Mouse (Mus musculus) hindbrain, embryonic 16.5 days (tissue): ENCODE measurements at regions not wholly inside any gene's neighbourhood (a gene's known extent, or its start where the extent isn't known, plus 50 kb on each side); places are given as distances from the start of the nearest gene placed in this dataset.

Experiments
- ATAC-seq: fragments of 200-750 bp; cut with Nextera tagmentation; 2 replicates; pipeline ENCODE4 v1.8.0; 2017; ENCODE audit warnings: moderate TSS enrichment, moderate library complexity
- H3K27ac ChIP-seq: fragments of 300-500 bp; sonication (generic); 2 replicates; pipeline ENCODE4 v1.5.1; 2014; ENCODE audit warnings: low read depth, mild to moderate bottlenecking, control low read depth, low read length, moderate library complexity
- H3K27me3 ChIP-seq: fragments of 300-500 bp; sonication (generic); replicated peaks from 2 replicates; pipeline ENCODE4 v1.6.1; 2014; ENCODE audit warnings: low read length; ENCODE audit not compliant: control insufficient read depth, insufficient read depth
- H3K36me3 ChIP-seq: fragments of 300-500 bp; sonication (generic); 2 replicates; pipeline ENCODE4 v1.6.1; 2014; ENCODE audit warnings: mild to moderate bottlenecking, low read length, moderate library complexity, mixed read lengths; ENCODE audit not compliant: control insufficient read depth, insufficient read depth
- H3K4me1 ChIP-seq: fragments of 300-500 bp; sonication (generic); 2 replicates; pipeline ENCODE4 v1.6.1; 2014; ENCODE audit warnings: low read depth, low read length; ENCODE audit not compliant: control insufficient read depth, insufficient read depth
- H3K4me2 ChIP-seq: fragments of 300-500 bp; sonication (generic); 2 replicates; pipeline ENCODE4 v1.6.1; 2014; ENCODE audit warnings: mild to moderate bottlenecking, low read length, control low read depth, moderate library complexity
- H3K4me3 ChIP-seq: fragments of 300-500 bp; sonication (generic); 2 replicates; pipeline ENCODE4 v1.5.1; 2014; ENCODE audit warnings: mild to moderate bottlenecking, low read length, control low read depth, moderate library complexity
- H3K9ac ChIP-seq: fragments of 300-500 bp; sonication (generic); 2 replicates; pipeline ENCODE4 v1.6.1; 2014; ENCODE audit warnings: low read depth, mild to moderate bottlenecking, control low read depth, low read length, moderate library complexity
- H3K9me3 ChIP-seq: fragments of 300-500 bp; sonication (generic); 2 replicates; pipeline ENCODE4 v1.6.1; 2014; ENCODE audit warnings: mild to moderate bottlenecking, low read length, moderate library complexity; ENCODE audit not compliant: control insufficient read depth
- WGBS: fragments of 180-500 bp; shearing (Covaris S2); extraction: QIAGEN DNeasy Blood & Tissue Kit; methylation state at CpG from one replicate; pipeline ENCODE4 v1.1.7; 2014; 5-methylcytosine and 5-hydroxymethylcytosine counted together

- Histone ChIP-seq H3K9ac (no peak overlapping the region), H3K4me3 (no peak overlapping the region), H3K36me3 (no peaks in the 10 kb centered on the region), H3K4me2 (no peak overlapping the region), H3K27ac (no peak overlapping the region), H3K9me3 (no peaks in the 10 kb centered on the region), H3K4me1 (peaks cover 7% of the 10 kb centered on the region), H3K27me3 (no peaks in the 10 kb centered on the region)
- 64% methylated on average over 6 of the region's 6 CpGs for WGBS
- no peak for ATAC-seq
Observed at GRCm38 (mm10) chr4:119018573-119018972, 57.2 kb downstream of the Lao1 start.

- peak overlapping the region; percentile 29; the same call in 1 of the 2 replicates for H3K9ac ChIP-seq
- WGBS: 36% methylated on average over 12 of the region's 12 CpGs
- H3K27ac ChIP-seq: no peak overlapping the region
- H3K36me3 ChIP-seq: no peaks in the 10 kb centered on the region
- ATAC-seq: peak; percentile 59
- H3K27me3 ChIP-seq: no peaks in the 10 kb centered on the region
- H3K4me1 ChIP-seq: peaks cover 7% of the 10 kb centered on the region
- H3K9me3 ChIP-seq: no peaks in the 10 kb centered on the region
- H3K4me2 ChIP-seq: peak overlapping the region; percentile 18
- H3K4me3 ChIP-seq: no peak overlapping the region
Observed at GRCm38 (mm10) chr4:119019013-119019781, 57.8 kb downstream of the Lao1 start.

GRCm38 (mm10) chr4:119022338-119022737 lies 61.0 kb downstream of the Lao1 start:
- H3K27ac ChIP-seq: peak overlapping the region; percentile 1; the same call in 1 of the 2 replicates
- WGBS: 63% methylated on average over 6 of the region's 6 CpGs
- 0 out of 2 replicates have a peak, but pooled peaks cover 2% of the 10 kb centered on the region for H3K27me3 ChIP-seq
- no peak overlapping the region for H3K4me3 ChIP-seq
- H3K4me2 ChIP-seq: no peak overlapping the region
- no peak overlapping the region for H3K9ac ChIP-seq
- ATAC-seq: no peak
- no peaks in the 10 kb centered on the region for H3K9me3 ChIP-seq
- peaks cover 7% of the 10 kb centered on the region for H3K4me1 ChIP-seq
- H3K36me3 ChIP-seq: no peaks in the 10 kb centered on the region

- Histone ChIP-seq H3K36me3 (no peaks in the 10 kb centered on the region), H3K27ac (no peak overlapping the region), H3K4me3 (no peak overlapping the region), H3K9me3 (no peaks in the 10 kb centered on the region), H3K4me2 (no peak overlapping the region), H3K4me1 (peaks cover 5% of the 10 kb centered on the region), H3K9ac (no peak overlapping the region), H3K27me3 (0 out of 2 replicates have a peak, but pooled peaks cover 2% of the 10 kb centered on the region)
- 18% methylated on average over 5 of the region's 5 CpGs for WGBS
- ATAC-seq: no peak
Observed at GRCm38 (mm10) chr4:119026237-119026861, 65.0 kb downstream of the Lao1 start.

GRCm38 (mm10) chr4:119028208-119028821 lies 66.9 kb downstream of the Lao1 start:
- Histone ChIP-seq H3K4me1 (peaks cover 5% of the 10 kb centered on the region), H3K36me3 (no peaks in the 10 kb centered on the region), H3K9me3 (no peaks in the 10 kb centered on the region), H3K4me2 (no peak overlapping the region), H3K4me3 (no peak overlapping the region), H3K27ac (no peak overlapping the region), H3K9ac (no peak overlapping the region), H3K27me3 (0 out of 2 replicates have a peak, but pooled peaks cover 2% of the 10 kb centered on the region)
- 22% methylated on average over 8 of the region's 8 CpGs for WGBS
- 0 out of 2 replicates have a peak, but pooled peaks have one; percentile 50 for ATAC-seq

- Histone ChIP-seq H3K4me2 (no peak overlapping the region), H3K27ac (no peak overlapping the region), H3K27me3 (0 out of 2 replicates have a peak, but pooled peaks cover 2% of the 10 kb centered on the region), H3K9ac (no peak overlapping the region), H3K4me1 (peaks cover 5% of the 10 kb centered on the region), H3K9me3 (no peaks in the 10 kb centered on the region), H3K4me3 (no peak overlapping the region), H3K36me3 (no peaks in the 10 kb centered on the region)
- ATAC-seq: no peak
- WGBS: 55% methylated on average over 7 of the region's 7 CpGs
Observed at GRCm38 (mm10) chr4:119029091-119029490, 67.7 kb downstream of the Lao1 start.

- Histone ChIP-seq H3K4me1 (peaks cover 5% of the 10 kb centered on the region), H3K4me3 (no peak overlapping the region), H3K4me2 (no peak overlapping the region), H3K36me3 (no peaks in the 10 kb centered on the region), H3K9ac (no peak overlapping the region), H3K27me3 (0 out of 2 replicates have a peak, but pooled peaks cover 2% of the 10 kb centered on the region), H3K27ac (no peak overlapping the region), H3K9me3 (no peaks in the 10 kb centered on the region)
- 76% methylated on average over 6 of the region's 6 CpGs for WGBS
- ATAC-seq: no peak
Observed at GRCm38 (mm10) chr4:119029735-119030134, 68.4 kb downstream of the Lao1 start.

GRCm38 (mm10) chr4:119030865-119031264 lies 69.5 kb downstream of the Lao1 start:
- H3K4me3 ChIP-seq: no peak overlapping the region
- H3K27me3 ChIP-seq: 0 out of 2 replicates have a peak, but pooled peaks cover 2% of the 10 kb centered on the region
- no peak overlapping the region for H3K27ac ChIP-seq
- H3K4me1 ChIP-seq: peaks cover 5% of the 10 kb centered on the region
- no peak for ATAC-seq
- H3K36me3 ChIP-seq: no peaks in the 10 kb centered on the region
- WGBS: 61% methylated on average over 5 of the region's 5 CpGs
- no peak overlapping the region for H3K4me2 ChIP-seq
- no peak overlapping the region for H3K9ac ChIP-seq
- no peaks in the 10 kb centered on the region for H3K9me3 ChIP-seq

GRCm38 (mm10) chr4:119033006-119033405 lies 71.6 kb downstream of the Lao1 start:
- WGBS: 67% methylated on average over 4 of the region's 4 CpGs
- no peak overlapping the region for H3K9ac ChIP-seq
- no peak for ATAC-seq
- no peak overlapping the region for H3K4me2 ChIP-seq
- H3K4me3 ChIP-seq: no peak overlapping the region
- H3K27me3 ChIP-seq: no peaks in the 10 kb centered on the region
- peaks cover 5% of the 10 kb centered on the region for H3K4me1 ChIP-seq
- no peak overlapping the region for H3K27ac ChIP-seq
- H3K9me3 ChIP-seq: no peaks in the 10 kb centered on the region
- H3K36me3 ChIP-seq: no peaks in the 10 kb centered on the region
